Mouse (Mus musculus) heart, embryonic 12.5 days (tissue): ENCODE results near the gene Zfp91. TPM values are rescaled to one million over a fixed set of nuclear protein-coding genes. Genes with fewer than 3 reads are reported as not detected.

Experiments
- ATAC-seq: fragments of 200-750 bp; cut with Nextera tagmentation; 2 replicates; pipeline ENCODE4 v1.8.0; 2017; ENCODE audit warnings: moderate TSS enrichment, moderate library complexity; ENCODE audit not compliant: insufficient number of reproducible peaks, low FRiP score
- H3K27ac ChIP-seq: fragments of 300-500 bp; sonication (generic); 2 replicates; pipeline ENCODE4 v1.5.1; 2016; ENCODE audit warnings: mild to moderate bottlenecking, moderate library complexity; ENCODE audit not compliant: poor library complexity, severe bottlenecking
- H3K27me3 ChIP-seq: fragments of 300-500 bp; sonication (generic); replicated peaks from 2 replicates; pipeline ENCODE4 v1.6.1; 2016; ENCODE audit warnings: mild to moderate bottlenecking, moderate library complexity
- H3K36me3 ChIP-seq: fragments of 300-500 bp; sonication (generic); 2 replicates; pipeline ENCODE4 v1.6.1; 2016; ENCODE audit warnings: mild to moderate bottlenecking, moderate library complexity
- H3K4me1 ChIP-seq: fragments of 300-500 bp; sonication (generic); replicated peaks from 2 replicates; pipeline ENCODE4 v1.6.1; 2016; ENCODE audit warnings: mild to moderate bottlenecking
- H3K4me2 ChIP-seq: fragments of 300-500 bp; sonication (generic); 2 replicates; pipeline ENCODE4 v1.6.1; 2016; ENCODE audit warnings: mild to moderate bottlenecking, moderate library complexity
- H3K4me3 ChIP-seq: fragments of 300-500 bp; sonication (generic); 2 replicates; pipeline ENCODE4 v1.5.1; 2016; ENCODE audit warnings: mild to moderate bottlenecking
- H3K9ac ChIP-seq: fragments of 300-500 bp; sonication (generic); 2 replicates; pipeline ENCODE4 v1.6.1; 2016; ENCODE audit warnings: mild to moderate bottlenecking, moderate library complexity
- H3K9me3 ChIP-seq: fragments of 300-500 bp; sonication (generic); replicated peaks from 2 replicates; pipeline ENCODE4 v1.6.1; 2016; ENCODE audit warnings: mild to moderate bottlenecking, moderate library complexity
- WGBS: fragments of 180-500 bp; shearing (Covaris S2); methylation state at CpG from one replicate; pipeline ENCODE4 v1.1.7; 2016; 5-methylcytosine and 5-hydroxymethylcytosine counted together
- polyA plus RNA-seq: library from polyadenylated mRNA; unstranded; fragments of >200 nt; fragmentation: Nextera tagmentation; extraction: Ambion mirVana; gene quantifications from 2 replicates; pipeline ENCODE4 v1.2.1, GENCODE M21; 2016

Zfp91 gene
- polyA plus RNA-seq, 1 experiment from 2014 or later, result 14.8 TPM

DNA sequence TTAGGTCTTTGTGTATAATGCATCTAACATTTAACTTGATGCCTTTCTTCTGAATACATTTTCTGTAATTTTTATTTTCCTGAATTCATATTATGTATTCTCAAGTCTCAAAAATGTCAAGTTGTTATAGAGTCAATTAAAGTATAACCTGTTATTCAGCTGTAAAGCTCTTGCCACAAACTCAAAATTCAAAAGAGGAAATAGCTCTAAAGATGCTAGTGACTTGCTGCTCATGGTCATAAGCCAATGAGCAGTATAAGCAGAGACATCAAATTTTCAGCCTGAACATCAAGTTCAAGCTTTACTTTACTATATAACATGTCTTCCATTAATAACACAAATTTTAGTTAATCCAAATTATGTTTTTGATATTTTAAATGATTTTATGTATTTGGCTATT, 3.6 kb downstream of the Zfp91 start:
- H3K4me3 ChIP-seq, result no peak overlapping the region
- peaks cover 3% of the 10 kb centered on the region for H3K4me1 ChIP-seq
- ATAC-seq, result no peak
- H3K36me3 ChIP-seq, result no peaks in the 10 kb centered on the region
- H3K9ac ChIP-seq, result no peak overlapping the region
- H3K9me3 ChIP-seq, result no peaks in the 10 kb centered on the region
- H3K27ac ChIP-seq, result no peak overlapping the region
- no peaks in the 10 kb centered on the region for H3K27me3 ChIP-seq
- H3K4me2 ChIP-seq, result no peak overlapping the region

DNA sequence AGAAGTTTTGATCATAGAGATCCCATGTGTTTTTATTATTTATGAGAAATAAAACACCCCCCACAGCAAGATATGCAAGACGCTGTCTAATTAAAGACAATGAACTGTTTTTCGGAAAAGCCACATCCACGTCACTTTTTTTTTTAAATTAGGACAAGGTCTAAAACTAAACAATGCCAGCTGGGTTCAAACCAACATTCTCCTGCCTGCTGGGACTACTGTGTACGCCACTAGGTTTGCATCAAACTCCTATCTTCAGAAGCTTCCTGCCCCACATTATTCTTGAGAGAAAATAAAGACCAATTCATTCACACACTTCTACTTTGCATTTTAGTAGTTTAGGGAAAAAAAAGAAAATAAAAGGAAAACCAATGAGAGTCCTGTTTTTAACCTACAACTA, 8.2 kb downstream of the Zfp91 start:
- H3K27ac ChIP-seq, result no peak overlapping the region
- 86% methylated on average over 4 of the region's 4 CpGs for WGBS
- no peak overlapping the region for H3K4me3 ChIP-seq
- H3K4me2 ChIP-seq, result no peak overlapping the region
- H3K27me3 ChIP-seq, result no peaks in the 10 kb centered on the region
- H3K9ac ChIP-seq, result no peak overlapping the region
- H3K36me3 ChIP-seq, result no peaks in the 10 kb centered on the region
- ATAC-seq, result no peak
- H3K4me1 ChIP-seq, result peaks cover 3% of the 10 kb centered on the region
- H3K9me3 ChIP-seq, result no peaks in the 10 kb centered on the region

DNA sequence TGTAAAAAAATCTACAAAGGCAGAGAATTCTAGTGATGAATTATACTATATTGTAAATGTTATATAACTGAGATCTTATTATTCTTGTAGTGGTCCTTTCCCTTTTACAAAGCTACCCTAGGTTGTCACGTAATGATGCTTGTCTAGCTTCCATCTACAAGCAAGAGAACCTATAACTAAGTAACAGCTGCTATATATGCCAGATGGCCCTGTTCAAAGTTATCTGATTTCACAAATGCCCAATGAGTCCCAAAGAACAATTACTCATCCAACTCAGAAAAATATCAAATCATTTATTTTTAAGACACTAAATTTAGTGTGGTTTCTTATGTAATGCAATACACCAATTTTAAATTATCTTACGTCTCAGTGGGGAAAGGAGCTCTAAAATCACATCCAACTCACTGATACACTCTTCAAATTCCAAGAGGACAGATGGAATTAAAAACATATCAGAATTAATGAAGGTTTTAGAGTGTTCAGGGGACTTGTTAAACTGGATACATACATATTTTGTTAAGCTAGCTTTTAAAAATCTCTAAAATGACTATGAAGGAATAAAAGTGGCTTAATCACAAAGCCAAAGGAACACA, 9.0 kb downstream of the Zfp91 start:
- ATAC-seq, result no peak
- Histone ChIP-seq H3K4me3 (no peak overlapping the region), H3K27ac (no peak overlapping the region), H3K27me3 (no peaks in the 10 kb centered on the region), H3K4me2 (no peak overlapping the region), H3K9ac (no peak overlapping the region), H3K36me3 (no peaks in the 10 kb centered on the region), H3K9me3 (no peaks in the 10 kb centered on the region), H3K4me1 (peaks cover 3% of the 10 kb centered on the region)
- WGBS, result 84% methylated on average over 2 of the region's 2 CpGs

DNA sequence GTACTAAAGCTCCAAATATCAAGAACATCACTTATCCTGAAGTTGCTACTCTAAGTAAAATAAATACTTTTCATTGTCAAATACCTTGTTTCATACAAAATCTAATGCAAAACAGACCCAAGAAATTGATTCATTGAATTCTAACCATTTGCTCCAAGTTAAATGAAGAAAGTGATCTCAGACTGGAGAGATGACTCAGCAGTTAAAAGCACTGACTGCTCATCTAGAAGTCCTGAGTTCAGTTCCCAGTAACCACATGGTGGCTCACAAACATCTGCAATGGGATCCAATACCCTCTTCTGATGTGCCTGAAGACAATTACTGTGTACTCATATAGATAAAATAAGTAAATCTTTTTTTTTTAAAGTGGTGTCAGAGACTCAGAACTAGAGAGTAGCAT, 15.5 kb downstream of the Zfp91 start:
- H3K27ac ChIP-seq, result no peak overlapping the region
- ATAC-seq, result no peak

DNA sequence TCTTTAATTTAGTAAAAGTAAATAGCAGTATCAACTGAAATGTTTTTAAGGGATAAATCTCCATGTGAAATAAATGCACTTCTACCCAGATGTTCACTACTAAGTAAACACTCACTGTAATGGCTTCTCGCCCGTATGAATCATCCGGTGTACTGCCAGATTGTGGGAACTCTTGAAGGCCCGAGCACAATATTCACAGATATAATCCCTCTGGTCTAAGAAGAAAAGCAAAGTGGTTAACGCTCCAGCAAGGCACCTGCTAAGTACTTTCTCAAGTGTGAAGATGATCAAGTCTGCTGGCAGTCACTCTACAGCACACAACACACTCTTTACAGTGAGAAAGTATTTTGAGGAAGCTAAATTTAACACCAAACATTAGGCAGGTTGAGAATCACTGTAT, 25.0 kb downstream of the Zfp91 start:
- Histone ChIP-seq H3K9ac (no peak overlapping the region), H3K4me2 (no peak overlapping the region), H3K27ac (no peak overlapping the region), H3K9me3 (no peaks in the 10 kb centered on the region), H3K27me3 (no peaks in the 10 kb centered on the region), H3K4me3 (no peak overlapping the region), H3K36me3 (peaks cover 43% of the 10 kb centered on the region), H3K4me1 (no peaks in the 10 kb centered on the region)
- no peak for ATAC-seq
- 89% methylated on average over 5 of the region's 5 CpGs for WGBS

More for the DNA sequence above, 15.5 kb downstream of the Zfp91 start:
- Histone ChIP-seq H3K4me3 (no peak overlapping the region), H3K4me2 (no peak overlapping the region), H3K27me3 (no peaks in the 10 kb centered on the region), H3K9ac (no peak overlapping the region), H3K4me1 (no peaks in the 10 kb centered on the region), H3K9me3 (no peaks in the 10 kb centered on the region), H3K36me3 (peaks cover 20% of the 10 kb centered on the region)

DNA sequence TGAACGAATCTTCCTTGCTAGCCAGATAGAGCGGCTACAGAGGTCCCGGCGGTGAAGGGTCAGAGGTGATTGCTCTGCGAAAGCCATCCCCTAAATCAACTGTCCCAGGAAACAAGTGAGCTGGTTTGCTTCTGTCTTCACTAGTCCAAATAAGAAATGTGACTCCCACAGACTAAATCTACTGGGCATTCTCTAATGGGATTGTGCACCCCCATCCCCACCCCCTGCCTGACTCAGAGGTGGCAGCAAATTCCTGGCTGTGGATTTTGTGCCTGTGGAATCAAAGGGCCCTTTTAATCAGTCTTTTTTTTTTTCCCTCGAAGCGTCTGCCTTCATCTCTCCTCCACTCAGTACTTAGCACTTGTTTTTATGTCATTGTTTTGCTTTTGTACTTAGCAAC, 30.6 kb downstream of the Zfp91 start, which contains the start of gene Cntf:
Gene Cntf (minus strand): TSS at position 325 of the 400 bp plus-strand sequence.
- H3K27me3 ChIP-seq, result no peaks in the 10 kb centered on the region
- no peak within 1 kb of the TSS for H3K9ac ChIP-seq
- no peak within 1 kb of the TSS for H3K27ac ChIP-seq
- H3K4me1 ChIP-seq, result no peaks in the 10 kb centered on the region
- peaks cover 61% of the 10 kb centered on the region for H3K36me3 ChIP-seq
- no peak within 1 kb of the TSS for H3K4me2 ChIP-seq
- no peak within 1 kb of the TSS for H3K4me3 ChIP-seq
- H3K9me3 ChIP-seq, result no peaks in the 10 kb centered on the region
- ATAC-seq, result no peak
- 66% methylated on average over 7 of the region's 7 CpGs for WGBS

DNA sequence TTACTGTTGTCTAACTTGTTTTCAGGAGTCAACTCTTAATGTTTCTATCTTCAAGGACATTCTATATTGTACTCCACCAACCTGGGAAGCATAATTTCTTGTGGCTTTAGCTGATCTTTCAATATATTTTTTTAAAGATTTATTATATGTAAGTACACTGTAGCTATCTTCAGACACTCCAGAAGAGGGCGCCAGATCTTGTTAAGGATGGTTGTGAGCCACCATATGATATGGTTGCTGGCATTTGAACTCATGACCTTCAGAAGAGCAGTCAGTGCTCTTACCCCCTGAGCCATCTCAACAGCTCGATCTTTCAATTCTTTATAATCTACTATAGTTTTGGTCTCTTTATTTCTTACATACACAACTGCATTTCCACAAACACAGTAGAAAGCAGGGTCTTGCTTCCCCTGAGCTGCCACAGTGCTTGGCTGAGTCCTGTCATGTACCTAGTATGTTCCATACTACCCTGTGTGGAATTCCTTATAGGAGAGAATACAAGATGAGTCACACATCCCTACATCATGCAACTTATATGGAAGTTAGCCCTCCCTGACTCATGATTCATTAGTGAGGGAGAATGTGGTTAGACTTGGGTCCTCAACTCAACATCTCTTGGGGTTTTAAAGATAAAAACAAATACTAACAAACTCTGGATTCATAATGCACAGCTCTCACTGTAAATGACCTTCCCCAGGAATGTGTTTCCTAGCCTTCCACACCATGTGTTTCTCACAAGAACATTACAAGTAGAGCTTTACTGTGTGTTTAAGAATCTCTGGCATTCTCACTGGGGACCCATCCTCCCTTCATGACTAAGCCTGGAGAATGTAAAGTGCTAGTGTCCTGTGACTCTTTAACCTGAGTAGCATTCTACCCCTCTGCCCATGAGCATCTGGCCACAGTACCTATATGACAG, 33.5 kb downstream of the Zfp91 start:
- Histone ChIP-seq H3K9me3 (no peaks in the 10 kb centered on the region), H3K4me1 (no peaks in the 10 kb centered on the region), H3K9ac (no peak overlapping the region), H3K4me3 (no peak overlapping the region), H3K27ac (no peak overlapping the region), H3K36me3 (peaks cover 37% of the 10 kb centered on the region), H3K27me3 (no peaks in the 10 kb centered on the region), H3K4me2 (no peak overlapping the region)
- 53% methylated on average over 2 of the region's 2 CpGs for WGBS
- no peak for ATAC-seq

DNA sequence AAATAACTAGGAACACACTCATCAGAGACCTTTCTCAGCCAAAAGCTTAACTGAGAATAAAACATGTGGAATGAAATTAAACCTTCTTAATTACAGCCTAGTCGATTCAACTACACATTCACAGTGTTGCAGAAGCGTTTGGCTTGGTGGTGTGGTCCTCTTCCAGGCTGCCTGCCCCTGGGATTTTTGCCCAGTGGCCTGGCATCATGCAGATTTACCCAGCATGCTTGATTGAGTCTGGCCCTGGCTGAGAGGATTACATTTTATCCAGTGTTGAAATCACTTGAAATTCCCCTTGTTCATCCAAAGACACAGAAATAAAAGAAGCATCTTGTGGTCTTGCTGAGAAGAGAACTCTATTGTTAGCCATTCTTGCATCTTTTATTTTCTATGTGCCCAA, 36.3 kb downstream of the Zfp91 start:
- no peak overlapping the region for H3K4me2 ChIP-seq
- 82% methylated on average over 2 of the region's 2 CpGs for WGBS
- ATAC-seq, result no peak

DNA sequence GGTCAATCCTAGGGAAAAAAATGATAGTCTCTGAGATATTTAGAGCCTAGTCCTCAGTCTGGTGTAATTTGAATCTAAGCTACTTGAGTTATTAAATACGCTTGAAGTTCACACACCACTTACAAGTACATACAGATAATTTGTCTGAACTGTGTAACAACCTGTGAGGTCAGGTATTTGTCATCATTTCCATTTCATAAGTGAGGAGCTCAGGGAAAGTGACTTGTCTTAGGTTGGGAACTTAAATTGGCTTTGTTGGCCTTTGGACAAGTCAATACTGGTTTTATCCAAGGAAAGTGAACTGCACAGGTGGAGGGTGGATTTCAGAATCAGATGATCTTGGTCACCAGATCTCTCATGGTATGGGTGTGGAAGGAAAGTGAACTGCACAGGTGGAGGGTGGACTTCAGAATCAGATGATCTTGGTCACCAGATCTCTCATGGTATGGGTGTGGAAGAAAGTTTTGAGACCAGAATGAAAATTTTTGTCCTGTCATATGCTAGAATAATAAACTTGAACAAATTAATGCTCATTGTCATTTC, 36.9 kb downstream of the Zfp91 start:
- no peak overlapping the region for H3K4me2 ChIP-seq
- WGBS, result 94% methylated on average over 1 of the region's 1 CpGs
- no peaks in the 10 kb centered on the region for H3K4me1 ChIP-seq
- peaks cover 20% of the 10 kb centered on the region for H3K36me3 ChIP-seq
- H3K27me3 ChIP-seq, result no peaks in the 10 kb centered on the region
- H3K9ac ChIP-seq, result no peak overlapping the region
- no peak for ATAC-seq
- no peak overlapping the region for H3K4me3 ChIP-seq
- H3K9me3 ChIP-seq, result no peaks in the 10 kb centered on the region
- no peak overlapping the region for H3K27ac ChIP-seq

More for the DNA sequence above, 36.3 kb downstream of the Zfp91 start:
- Histone ChIP-seq H3K9ac (no peak overlapping the region), H3K36me3 (peaks cover 25% of the 10 kb centered on the region), H3K4me3 (no peak overlapping the region), H3K4me1 (no peaks in the 10 kb centered on the region), H3K27ac (no peak overlapping the region), H3K27me3 (no peaks in the 10 kb centered on the region), H3K9me3 (no peaks in the 10 kb centered on the region)

DNA sequence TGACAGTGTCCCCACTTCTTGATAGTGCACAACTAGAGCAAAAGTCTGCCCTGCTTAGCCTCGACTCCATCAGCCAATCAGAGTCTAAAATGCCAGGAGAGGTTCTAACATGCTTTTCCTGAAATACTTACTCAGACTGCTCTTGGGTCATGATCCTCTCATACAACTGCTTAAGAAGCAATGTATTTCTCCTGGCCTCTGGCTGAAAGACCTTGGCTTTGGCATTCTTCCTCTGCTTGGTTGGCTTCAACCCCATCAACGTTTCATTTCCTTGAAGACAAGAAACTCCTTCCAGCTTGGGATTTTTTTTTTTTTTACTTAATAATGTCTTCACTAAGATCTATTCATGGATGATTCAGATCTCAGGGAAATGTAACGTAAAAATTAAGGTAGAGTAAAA, 39.6 kb downstream of the Zfp91 start:
- 70% methylated on average over 3 of the region's 3 CpGs for WGBS
- Histone ChIP-seq H3K4me3 (no peak overlapping the region), H3K36me3 (no peaks in the 10 kb centered on the region), H3K27me3 (no peaks in the 10 kb centered on the region), H3K27ac (no peak overlapping the region), H3K4me2 (no peak overlapping the region), H3K9me3 (no peaks in the 10 kb centered on the region), H3K4me1 (no peaks in the 10 kb centered on the region), H3K9ac (no peak overlapping the region)
- ATAC-seq, result no peak

DNA sequence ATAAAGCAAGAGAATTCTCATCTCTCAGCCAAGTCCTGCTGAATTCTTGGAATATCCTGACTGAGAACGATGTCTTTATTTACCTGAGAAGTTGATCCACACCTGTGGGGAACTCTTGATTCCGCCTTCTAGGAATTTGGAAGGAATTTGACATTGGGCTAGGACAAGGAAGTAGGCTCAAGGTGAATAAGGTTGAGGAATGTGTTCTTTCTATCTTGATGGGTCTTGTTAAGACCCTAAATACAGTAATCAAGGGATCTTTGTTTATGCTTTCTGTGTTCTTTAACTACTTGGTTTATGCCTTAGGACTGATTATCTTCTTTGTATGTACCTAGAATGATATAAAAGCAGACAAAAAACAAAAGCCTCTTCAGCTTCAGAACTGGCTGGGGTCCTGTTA, 64.0 kb downstream of the Zfp91 start:
- no peak overlapping the region for H3K9ac ChIP-seq
- no peaks in the 10 kb centered on the region for H3K36me3 ChIP-seq
- H3K4me2 ChIP-seq, result no peak overlapping the region
- no peak for ATAC-seq
- no peak overlapping the region for H3K27ac ChIP-seq
- no peaks in the 10 kb centered on the region for H3K4me1 ChIP-seq
- H3K4me3 ChIP-seq, result no peak overlapping the region
- H3K27me3 ChIP-seq, result no peaks in the 10 kb centered on the region
- WGBS, result 78% methylated on average over 2 of the region's 2 CpGs
- H3K9me3 ChIP-seq, result no peaks in the 10 kb centered on the region
